Mouse (Mus musculus): ENCODE data around the gene Nt5c2.

The Nt5c2 gene

DNA sequence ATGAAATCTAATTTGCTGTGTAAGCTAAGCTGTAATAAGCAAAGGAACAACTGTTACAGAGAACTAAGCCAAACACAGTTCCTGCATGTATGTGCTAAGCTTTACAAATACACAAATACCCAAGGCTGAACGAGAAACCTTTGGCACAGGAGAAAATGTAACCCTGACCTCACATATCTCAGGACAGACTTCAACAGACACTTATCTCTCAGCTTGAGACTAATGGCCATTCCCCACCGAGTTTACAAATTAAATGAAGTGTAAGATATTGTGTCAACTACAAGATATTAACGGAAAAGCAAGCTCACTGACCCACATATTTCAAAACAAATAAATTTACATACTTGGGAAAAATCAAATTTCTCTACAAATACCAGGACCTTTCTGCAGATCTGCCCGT, 86.8 kb downstream of the Nt5c2 start:
- no peak for DNase-seq (ENCODE audit: low spot score)

DNA sequence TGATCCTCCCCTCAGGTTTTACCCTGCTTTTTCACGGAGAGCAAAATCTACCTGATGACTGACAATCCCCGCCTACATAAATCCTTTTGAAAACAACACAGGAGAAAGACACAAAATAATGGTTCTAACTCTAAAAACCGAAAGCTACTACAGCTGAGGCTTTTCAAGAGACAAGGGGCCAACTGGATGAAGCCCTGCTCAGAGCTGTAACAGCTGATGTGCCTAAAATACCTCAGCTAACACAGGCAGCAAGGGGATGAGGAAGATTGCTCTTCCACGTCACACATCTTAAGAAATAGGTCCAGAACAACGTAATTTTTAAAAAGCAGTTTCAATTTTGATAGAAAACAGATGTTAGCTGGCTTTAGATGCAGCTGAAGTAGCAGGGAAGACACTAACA, 88.0 kb downstream of the Nt5c2 start:
- DNase-seq (ENCODE audit: low spot score): no peak

DNA sequence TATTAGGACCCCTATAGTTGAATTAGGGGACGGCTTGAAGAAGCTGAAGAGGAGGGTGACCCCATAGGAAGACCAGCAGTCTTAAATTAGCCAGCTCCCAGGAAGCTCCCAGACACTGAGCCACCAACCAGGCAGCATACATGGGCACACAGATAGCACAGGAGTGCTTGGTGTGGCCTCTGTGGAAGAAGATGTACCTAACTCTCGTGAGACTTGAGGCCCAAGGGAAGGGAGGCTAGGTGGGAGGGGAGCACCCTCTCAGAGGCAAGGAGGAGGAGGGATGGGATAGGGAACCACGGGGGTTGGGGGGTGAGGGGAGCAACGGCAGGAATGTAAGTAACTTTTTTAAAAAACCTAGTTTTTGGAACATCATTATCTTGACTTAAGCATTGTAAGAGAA, 88.6 kb downstream of the Nt5c2 start:
- DNase-seq (ENCODE audit: low spot score): no peak

DNA sequence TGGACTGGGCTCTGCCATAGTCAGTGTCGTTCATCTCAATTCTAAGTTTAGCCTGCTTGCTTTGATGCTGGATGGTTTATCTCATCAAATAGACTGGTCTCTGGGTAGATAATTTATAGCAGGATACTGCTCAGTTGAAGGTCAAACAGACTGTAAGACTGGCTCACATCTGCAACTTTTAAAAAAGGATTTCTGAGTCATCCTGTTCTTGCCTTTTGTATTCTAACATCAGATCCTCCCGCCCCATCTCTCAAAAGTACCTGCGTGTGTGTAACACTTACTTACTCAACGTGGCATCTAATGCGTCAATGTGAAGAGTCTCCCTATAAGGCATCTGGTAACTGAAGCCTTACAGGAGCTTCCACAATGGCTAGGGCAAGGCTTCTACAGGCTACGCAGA, 94.4 kb downstream of the Nt5c2 start:
- no peak for DNase-seq (ENCODE audit: low spot score)

DNA sequence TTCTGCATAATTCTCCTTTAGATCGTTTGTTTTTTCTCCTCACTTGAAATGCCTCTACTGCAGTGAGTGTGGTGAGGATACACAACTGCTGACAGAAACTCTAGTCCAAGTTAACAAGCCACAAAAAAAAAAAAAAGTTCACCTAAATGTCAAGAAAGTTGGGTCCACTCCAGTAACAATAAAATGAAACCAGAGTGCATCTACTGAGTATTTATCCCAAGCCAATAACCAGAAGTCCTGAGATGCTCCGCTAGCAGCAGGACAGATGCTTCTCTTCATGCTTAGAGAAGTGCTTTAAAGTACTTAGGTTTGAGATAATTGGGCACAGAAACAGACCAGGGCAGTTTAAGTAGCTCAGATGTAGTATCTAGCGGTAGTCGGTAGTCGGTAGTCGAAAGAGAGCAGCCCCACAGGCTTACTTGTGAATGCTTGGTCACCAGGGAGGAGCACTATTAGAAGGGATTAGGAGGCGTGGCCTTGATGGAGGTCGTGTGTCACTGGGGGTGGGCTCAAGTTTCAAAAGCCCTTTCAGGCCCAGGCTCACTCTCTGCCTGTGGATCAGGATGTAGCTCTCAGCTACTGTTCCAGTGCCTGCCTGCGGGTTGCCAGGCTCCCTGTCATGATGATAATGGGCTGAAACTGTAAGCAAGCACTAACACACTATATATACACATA, 99.4 kb downstream of the Nt5c2 start:
- DNase-seq (ENCODE audit: low spot score): no peak

DNA sequence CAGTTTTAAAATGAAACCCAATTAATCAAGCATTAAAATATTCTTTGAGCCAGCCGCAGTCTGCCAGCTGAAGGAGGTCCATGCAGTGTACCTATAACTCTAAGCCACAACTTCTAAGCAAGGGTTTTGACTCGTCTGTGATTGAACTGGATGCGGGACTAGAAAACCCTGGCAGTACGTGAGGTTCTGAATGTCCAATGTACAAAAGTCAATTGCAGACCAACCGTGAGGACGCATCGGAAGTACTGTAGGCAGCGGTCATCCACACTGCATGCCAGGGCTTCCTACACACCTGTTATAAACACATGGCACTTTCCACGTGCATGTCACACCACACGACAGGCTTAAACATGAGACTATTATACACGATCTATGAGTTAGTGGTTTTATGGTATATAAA, 101.3 kb downstream of the Nt5c2 start:
- DNase-seq (ENCODE audit: low spot score): no peak

DNA sequence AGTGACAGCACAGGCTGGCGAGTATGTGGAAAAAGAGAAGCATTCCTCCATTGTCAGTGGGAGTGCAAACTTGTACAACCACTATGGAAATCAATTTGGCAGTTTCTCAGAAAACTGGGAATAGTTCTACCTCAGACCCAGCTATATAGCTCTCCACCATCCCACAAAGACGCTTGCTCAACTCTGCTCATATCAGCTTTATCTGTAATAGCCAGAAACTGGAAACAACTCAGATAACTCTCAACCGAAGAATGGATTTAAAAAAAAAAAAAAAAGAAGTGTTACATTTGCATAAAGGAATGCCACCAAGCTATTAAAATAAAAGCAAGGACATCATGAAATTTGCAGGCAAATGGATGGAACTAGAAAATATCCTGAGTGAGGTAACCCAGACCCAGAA, 103.5 kb downstream of the Nt5c2 start:
- DNase-seq (ENCODE audit: low spot score): no peak

DNA sequence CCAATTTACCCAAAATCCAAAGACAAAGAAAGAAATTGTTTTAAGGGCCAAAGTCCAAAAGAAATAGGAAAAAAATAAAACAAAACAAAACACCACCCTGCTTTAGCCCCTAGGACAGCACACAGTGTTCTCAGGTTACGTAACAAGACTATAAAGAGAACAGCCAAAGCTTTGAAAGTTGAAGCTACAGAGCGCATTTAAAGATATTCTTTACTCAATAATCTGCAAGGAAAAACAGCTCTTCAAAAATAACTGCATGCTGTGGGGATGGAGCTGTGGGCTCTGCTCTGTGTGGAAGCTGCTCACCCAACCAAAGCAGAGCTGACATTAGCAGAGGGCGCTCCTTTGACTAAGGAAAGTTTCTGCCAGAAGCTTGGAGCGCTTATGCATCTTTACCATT, 106.0 kb downstream of the Nt5c2 start:
- DNase-seq (ENCODE audit: low spot score): peak; percentile 37

DNA sequence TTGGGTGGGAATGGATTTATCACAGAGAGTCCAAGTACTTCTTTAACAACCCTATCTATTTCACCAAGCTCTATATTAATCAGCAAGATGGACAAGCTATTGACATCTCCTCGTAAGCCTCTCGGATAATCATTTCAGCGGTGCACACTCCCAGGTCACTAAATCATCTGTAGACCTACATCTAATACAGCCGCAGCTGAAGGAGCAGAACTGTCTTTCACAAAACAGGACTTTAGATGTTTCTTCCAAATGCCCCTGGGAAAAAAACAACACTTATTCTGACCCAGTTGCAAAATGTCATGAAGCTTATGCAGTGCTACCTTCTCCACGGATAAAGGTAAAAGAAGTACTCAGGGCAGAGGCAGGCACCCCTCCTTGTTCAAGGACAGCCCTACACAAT, 106.7 kb downstream of the Nt5c2 start:
- DNase-seq (ENCODE audit: low spot score): no peak

DNA sequence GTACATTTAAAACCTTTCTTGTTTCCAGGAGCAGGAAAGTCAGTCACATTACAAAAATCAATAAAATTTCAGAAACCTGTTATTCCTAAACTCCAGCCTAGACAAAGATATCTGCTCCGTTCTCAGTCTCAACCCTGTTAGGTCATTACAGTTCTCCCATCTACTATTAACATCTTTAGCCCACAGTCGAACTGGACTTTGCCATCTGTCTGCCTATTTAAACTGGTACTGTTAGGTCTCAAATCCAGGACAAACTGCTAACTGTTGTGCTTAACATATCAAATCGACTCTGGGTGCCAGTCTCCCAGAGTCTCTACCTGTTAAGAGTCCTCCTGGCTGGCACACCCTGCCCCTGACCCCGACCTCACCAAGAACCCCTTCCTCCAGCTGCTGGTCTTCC, 109.0 kb downstream of the Nt5c2 start:
- DNase-seq (ENCODE audit: low spot score): no peak

DNA sequence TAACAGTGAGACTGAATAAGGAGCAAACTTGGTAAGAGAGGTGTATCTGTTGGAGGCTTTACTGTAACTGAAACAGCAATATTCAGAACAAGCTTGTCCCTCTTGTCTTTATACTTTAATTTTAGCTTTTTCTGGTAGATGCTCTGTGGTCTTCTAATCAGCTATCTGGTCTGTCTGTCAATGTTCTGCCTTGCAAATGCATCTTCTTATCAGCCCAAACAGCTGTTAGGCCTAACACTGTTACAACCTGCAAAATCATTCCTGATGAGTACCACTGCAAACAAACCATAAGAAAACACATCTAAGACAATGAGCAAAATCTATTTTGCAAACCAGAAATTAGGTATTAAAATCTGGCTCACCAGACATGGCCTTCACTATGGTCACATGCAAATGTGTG, 109.6 kb downstream of the Nt5c2 start:
- DNase-seq (ENCODE audit: low spot score): no peak

DNA sequence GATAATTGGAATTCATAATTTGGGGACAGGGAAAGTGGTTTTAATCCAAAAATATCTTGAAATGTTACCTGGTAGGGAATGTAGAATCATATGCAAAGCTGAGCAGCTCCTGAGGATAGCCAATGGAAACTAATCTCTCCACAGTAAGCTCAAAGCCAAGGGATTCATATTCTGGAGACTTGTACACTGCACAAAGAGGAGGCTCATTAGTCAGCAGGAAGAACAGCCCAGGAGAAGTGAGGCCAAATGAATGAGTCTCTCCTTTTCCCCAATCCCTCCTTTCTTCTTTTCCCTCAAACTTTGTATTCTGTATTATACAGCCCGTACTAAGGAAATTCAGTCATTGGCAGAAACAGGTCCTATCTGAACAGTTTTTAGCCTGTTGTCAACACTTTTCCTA, 110.0 kb downstream of the Nt5c2 start:
- DNase-seq (ENCODE audit: low spot score): no peak

DNA sequence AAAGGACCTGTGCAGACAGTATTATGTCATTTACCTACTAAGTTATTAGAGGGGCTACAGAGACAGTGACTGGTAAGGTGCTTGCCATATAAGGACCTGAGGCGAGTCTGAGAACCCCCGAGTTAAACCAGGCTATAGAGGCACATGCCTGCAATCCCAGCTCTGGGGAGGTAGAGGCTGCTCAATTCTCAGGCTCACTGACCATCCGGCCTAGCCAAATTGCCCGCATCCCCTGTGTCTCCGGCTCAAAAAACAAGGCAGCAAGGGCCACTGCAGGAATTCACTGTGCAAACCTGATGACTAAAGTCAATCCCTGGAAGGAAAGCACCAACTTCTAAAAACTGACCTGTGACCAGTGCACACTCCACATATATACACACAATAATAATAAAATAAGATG, 111.6 kb downstream of the Nt5c2 start:
- no peak for DNase-seq (ENCODE audit: low spot score)

DNA sequence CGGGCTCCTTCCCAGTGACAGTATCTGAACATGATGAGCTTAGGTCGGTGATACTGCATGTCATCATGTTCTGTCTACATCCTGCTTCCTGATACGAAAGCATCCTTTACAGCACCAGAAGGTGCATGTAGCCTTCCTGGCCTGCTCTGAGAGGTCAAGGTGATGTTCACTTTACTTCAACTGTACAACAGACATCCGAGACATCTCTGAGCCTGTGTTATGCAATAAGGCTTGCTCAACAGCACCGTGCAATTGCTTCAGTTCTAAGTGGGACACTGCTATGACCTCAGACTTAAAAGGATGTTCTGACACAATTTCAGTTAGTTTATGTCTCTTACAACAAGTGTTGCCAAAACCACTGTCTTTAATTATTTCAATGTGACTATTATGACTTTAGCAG, 113.6 kb downstream of the Nt5c2 start:
- no peak for DNase-seq (ENCODE audit: low spot score)

DNA sequence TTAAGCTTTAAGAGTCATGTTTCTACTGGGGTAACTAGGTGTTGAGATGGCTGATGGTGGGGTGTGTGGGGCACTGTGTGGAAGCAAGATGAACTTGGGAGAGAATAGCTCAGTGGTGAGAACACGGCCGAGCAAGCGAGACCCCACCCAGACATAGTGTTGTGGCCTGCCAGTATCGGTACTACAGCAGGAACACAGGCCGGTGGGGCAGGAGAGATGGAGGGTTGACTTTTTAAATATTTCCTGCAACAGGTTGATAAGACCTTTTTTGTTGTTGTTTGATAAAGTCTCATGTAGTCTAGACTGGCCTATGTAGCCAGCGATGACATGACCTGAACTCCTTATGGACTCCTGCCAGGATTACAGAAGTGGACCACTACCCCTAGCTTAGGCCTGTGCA, 114.2 kb downstream of the Nt5c2 start:
- no peak for DNase-seq (ENCODE audit: low spot score)

DNA sequence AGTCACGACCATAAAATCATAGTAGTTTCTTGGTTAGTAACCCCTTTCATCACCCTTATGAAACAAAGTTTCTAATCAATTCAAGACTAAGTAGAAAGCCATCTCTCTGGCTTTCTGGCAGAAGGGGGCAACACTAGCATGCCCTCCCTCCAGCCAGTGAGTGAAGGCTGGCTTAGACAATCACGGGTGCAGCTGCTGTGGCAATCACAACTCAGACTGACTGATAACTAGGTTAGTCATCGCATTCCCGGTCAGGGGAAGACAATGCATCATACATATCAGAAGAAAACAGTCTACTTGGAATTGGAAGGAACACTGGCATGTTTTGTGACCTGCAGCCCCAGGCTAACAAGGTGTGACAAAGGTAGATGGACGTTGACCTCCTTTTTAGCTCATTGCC, 115.1 kb downstream of the Nt5c2 start:
- no peak for DNase-seq (ENCODE audit: low spot score)

DNA sequence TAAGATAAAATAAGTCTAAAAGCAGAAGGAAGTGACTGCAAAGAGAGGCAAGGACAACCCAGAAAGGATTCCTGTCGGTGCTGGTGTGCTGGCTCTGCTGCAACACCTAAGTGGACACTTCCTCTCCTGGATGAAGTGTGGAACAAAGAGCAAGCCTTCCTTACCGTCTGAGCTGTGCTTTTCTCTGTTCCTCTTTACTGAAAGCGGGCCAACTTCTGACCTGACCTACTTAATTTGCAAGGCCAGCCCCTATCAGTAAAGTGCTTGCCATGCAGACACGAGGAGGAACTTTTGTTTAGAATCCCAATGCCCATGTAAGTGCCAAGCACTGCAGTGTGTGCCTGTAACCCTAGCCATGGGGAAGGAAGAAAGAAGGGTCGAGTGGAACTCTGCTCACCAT, 115.6 kb downstream of the Nt5c2 start:
- no peak for DNase-seq (ENCODE audit: low spot score)

DNA sequence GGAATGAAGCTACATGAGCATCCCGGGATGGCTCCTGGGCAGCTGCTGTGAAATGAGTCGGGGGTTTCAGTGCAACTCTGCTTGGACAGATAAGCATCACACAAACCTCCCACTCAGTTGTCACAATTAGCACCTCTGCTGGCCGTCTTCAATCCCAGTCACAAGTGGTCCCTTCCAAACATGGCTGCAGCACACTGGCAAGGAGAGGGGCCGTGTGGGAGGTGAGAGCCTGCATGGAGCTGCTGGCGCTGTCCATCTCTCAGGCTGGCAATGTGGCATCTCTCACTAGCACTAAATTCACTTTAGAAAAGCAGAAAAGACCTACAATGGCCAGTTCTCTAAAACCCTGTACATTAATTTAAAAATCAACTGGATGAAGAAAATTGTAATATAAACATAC, 116.7 kb downstream of the Nt5c2 start:
- DNase-seq (ENCODE audit: low spot score): no peak

DNA sequence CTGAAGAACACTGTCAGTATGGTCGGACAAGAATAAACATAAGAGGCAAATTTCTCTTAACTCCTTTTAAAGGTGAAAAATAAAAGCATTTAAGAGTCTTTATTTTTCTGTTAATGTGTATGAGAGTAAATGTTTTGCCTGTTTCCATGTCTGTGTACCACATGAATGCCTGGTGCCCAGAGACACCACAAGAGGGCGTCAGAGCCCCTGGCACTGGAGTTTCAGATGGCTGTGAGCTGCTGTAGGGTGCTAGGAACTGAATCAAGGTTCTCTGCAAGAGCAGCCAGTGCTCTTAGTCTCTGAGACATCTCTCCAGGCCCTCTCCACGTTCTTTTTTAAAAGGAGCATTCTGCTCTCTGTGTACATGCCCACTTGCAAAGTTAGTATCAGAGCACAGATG, 117.8 kb downstream of the Nt5c2 start:
- DNase-seq (ENCODE audit: low spot score): no peak

DNA sequence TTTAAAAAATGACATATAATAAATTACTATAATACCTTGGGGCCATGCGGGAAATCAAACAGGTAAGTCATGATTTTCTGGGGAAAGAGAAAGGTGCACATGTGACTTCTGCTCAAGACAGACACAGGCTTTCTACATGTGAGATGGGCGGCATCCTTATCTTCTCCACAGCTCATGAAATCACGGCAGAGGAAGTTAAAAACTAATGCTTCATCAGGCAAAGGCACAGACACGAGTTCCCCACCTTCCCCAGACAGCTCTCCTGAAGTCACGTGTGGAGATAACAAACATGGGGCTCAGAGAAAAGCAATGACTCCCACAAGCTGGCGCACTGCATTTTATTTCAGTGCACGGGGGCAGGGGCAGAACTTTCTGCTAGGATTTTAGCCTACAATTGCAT, 121.5 kb downstream of the Nt5c2 start:
- DNase-seq (ENCODE audit: low spot score): no peak

DNA sequence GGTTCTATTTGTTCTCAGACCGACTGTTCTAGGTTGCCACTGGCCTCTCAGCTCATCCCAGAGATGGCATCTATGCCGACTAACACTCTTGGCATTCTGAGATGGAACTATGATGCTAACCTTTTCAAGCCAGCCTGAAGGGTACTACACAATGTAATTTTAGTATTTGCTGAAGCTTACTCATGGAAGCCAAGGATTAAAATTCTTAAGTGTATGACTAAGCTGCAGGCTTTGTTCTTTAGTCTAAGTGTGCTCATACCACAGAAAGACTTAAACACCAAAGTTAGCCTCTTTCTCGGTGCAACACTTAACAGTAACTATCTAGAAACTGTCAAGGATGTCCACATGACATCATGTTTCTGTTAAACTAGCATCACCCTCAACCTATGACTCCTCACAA, 122.1 kb downstream of the Nt5c2 start:
- no peak for DNase-seq (ENCODE audit: low spot score)

DNA sequence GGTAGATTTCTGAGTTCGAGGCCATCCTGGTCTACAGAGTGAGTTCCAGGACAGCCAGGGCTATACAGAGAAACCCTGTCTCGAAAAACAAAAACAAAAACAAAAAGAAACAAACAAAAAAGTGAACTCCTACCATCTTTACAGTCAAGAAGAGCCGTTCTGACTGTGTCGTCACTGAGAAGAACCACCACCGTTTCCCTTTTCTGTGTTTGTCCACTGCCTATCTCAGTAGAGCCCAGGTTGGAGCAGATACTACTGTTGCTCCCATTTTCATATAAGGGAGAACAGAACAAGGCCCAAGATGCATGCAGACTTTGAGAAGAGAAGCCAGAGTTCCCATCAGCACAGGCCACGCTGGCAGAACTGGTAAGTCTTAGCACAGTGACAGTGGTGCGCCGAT, 124.3 kb downstream of the Nt5c2 start:
- no peak for DNase-seq (ENCODE audit: low spot score)

DNA sequence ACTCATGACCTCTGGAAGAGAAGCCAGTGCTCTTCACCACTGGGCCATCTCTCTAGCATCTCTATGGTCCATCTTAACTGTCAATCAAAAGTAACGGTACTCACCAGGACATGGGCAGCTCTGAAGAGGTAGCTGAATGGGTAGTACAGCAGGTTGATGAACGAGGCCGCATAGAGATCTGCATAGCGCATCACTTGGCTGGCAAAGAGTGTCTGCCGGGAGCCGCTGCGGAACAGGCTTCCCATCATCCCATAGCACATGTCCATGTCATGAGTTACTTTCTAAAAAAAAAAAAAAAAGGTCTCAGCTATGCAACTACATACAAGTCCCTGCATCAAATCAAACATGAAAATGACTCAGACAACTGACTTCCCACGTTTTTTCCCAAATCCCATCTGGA, 125.3 kb downstream of the Nt5c2 start:
- no peak for DNase-seq (ENCODE audit: low spot score)

DNA sequence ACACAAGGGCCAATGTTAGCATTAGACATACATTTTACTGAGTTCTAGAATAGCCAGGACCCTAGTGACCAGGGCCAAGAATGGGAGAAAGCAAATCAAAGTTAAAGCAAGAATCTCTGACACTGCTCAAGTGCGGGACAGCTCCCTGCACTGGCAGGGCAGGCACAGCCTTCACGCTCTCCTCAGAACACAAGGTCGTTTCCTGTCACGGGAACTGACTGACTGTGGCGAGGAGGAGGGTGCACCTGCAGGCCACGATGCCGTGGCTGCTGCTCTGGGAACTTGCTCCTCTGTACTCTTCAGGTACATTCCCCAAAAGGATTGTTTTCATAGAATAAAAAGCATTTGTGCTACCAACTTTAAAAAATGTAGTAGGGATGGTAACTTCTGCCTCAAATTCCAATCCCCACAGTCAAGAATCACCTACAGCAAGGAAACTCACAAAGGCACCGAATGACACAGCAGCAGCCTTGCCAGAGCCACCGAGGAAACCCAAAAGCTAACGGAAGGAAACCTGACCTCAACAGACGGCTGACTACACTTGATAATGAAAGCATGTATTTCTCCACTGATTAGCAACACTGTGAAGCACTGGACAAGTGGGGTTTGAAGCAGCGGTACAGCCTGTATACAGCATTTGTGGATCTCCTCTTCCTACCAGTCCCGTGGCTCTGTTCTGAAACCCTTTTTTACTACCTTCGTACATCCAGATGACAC, 127.0 kb downstream of the Nt5c2 start:
- no peak for DNase-seq (ENCODE audit: low spot score)

All from layer of hippocampus, adult 11-12 months (tissue).